Mouse (Mus musculus) testis, adult 2 months (tissue): Measurements from ENCODE around the gene Mob3b. TPM values are rescaled to one million over a fixed set of nuclear protein-coding genes. Genes with fewer than 3 reads are reported as not detected.

Experiments
- H3K27ac ChIP-seq: fragments of 200-500 bp; 2 replicates; pipeline ENCODE4 v1.5.1; 2012; ENCODE audit warnings: low read depth, low read length; ENCODE audit not compliant: control insufficient read depth, insufficient read depth
- H3K27me3 ChIP-seq: fragments of 200-500 bp; 2 replicates; pipeline ENCODE4 v1.6.1; 2012; ENCODE audit warnings: mild to moderate bottlenecking, low read length, moderate library complexity; ENCODE audit not compliant: control insufficient read depth, insufficient read depth
- H3K36me3 ChIP-seq: fragments of 200-500 bp; 2 replicates; pipeline ENCODE4 v1.6.1; 2012; ENCODE audit warnings: mild to moderate bottlenecking, low read length; ENCODE audit not compliant: control insufficient read depth, insufficient read depth
- H3K4me1 ChIP-seq: fragments of 200-500 bp; 2 replicates; pipeline ENCODE4 v1.6.1; 2012; ENCODE audit warnings: low read length; ENCODE audit not compliant: control insufficient read depth, insufficient read depth
- H3K4me3 ChIP-seq: fragments of 200-500 bp; 2 replicates; pipeline ENCODE4 v1.5.1; 2012; ENCODE audit warnings: low read depth, mild to moderate bottlenecking, low read length, moderate library complexity, mixed read lengths; ENCODE audit not compliant: control insufficient read depth
- CTCF ChIP-seq: fragments of 200-500 bp; IDR thresholded peaks from 2 replicates; pipeline ENCODE4 v1.5.1; 2012; ENCODE audit warnings: low read depth, mild to moderate bottlenecking, inconsistent platforms, low read length, moderate library complexity; ENCODE audit not compliant: control insufficient read depth, insufficient read depth, insufficient replicate concordance
- POLR2A ChIP-seq: fragments of 200-500 bp; IDR thresholded peaks from 2 replicates; pipeline ENCODE4 v1.6.1; 2012; ENCODE audit warnings: low read depth, mild to moderate bottlenecking, inconsistent platforms, low read length, moderate library complexity; ENCODE audit not compliant: control insufficient read depth
- polyA plus RNA-seq: library from polyadenylated mRNA; depleted of rRNA; stranded (reverse); fragments of >200 nt; gene quantifications from 2 replicates; pipeline ENCODE4 v1.2.3, GENCODE M21; 2012

Mob3b gene
- polyA plus RNA-seq, 1 experiment: 1.4 TPM

- H3K27ac ChIP-seq: no peak overlapping the region
- H3K36me3 ChIP-seq: no peaks in the 10 kb centered on the region
- no peaks in the 10 kb centered on the region for H3K27me3 ChIP-seq
- H3K4me3 ChIP-seq: no peak overlapping the region
- H3K4me1 ChIP-seq: no peaks in the 10 kb centered on the region; the same call in 1 of the 2 replicates
- no peak for TF ChIP-seq POLR2A
- TF ChIP-seq CTCF: no peak
Measured at GRCm38 (mm10) chr4:35082476-35083114, 74.7 kb downstream of the Mob3b start.

- no peak overlapping the region for H3K27ac ChIP-seq
- H3K36me3 ChIP-seq: no peaks in the 10 kb centered on the region
- H3K4me3 ChIP-seq: no peak overlapping the region
- no peak for TF ChIP-seq POLR2A
- TF ChIP-seq CTCF: no peak
- no peaks in the 10 kb centered on the region; the same call in 1 of the 2 replicates for H3K4me1 ChIP-seq
- no peaks in the 10 kb centered on the region for H3K27me3 ChIP-seq
Measured at GRCm38 (mm10) chr4:35080285-35080684, 77.0 kb downstream of the Mob3b start.

GRCm38 (mm10) chr4:35068739-35069138 lies 88.5 kb downstream of the Mob3b start:
- Histone ChIP-seq H3K27me3 (no peaks in the 10 kb centered on the region), H3K4me3 (no peak overlapping the region), H3K4me1 (no peaks in the 10 kb centered on the region), H3K36me3 (no peaks in the 10 kb centered on the region), H3K27ac (no peak overlapping the region)
- TF ChIP-seq CTCF: no peak

GRCm38 (mm10) chr4:35066163-35066562 lies 91.1 kb downstream of the Mob3b start:
- H3K4me1 ChIP-seq: no peaks in the 10 kb centered on the region
- no peak overlapping the region for H3K4me3 ChIP-seq
- no peaks in the 10 kb centered on the region for H3K27me3 ChIP-seq
- TF ChIP-seq CTCF (no peak), POLR2A (no peak)
- no peak overlapping the region for H3K27ac ChIP-seq
- no peaks in the 10 kb centered on the region for H3K36me3 ChIP-seq

- no peak overlapping the region for H3K4me3 ChIP-seq
- TF ChIP-seq CTCF: no peak
- no peak for TF ChIP-seq POLR2A
- no peaks in the 10 kb centered on the region for H3K36me3 ChIP-seq
- no peaks in the 10 kb centered on the region for H3K4me1 ChIP-seq
- no peak overlapping the region for H3K27ac ChIP-seq
- no peaks in the 10 kb centered on the region for H3K27me3 ChIP-seq
Measured at GRCm38 (mm10) chr4:35065075-35065838, 92.0 kb downstream of the Mob3b start.

DNA sequence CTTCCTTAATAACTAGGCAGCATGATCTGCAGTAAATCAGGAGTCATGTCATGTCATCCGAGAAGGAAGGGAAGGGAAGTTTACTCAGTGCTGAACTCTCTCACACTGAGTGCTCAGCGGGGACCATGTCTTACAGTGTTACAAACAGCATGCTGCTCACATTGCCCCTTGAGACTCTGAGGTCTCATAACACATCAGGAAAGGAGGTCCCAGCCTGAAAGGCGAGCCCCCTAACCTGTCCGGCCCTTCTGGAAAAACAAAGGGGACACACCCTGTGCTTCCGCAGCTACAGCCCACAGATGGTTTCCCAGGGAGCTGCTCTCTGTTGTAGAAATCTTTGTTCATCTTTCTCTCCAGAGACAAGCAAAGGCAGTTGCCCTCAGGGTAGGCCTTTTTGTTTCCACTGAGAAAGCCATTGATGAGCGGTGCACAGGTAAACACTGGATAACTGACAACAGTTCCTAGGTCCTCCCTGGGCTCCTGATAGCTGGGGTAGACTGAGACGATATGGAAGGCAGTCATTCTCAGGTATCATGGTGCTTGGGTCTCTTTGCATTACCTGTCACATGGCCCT lies 94.1 kb downstream of the Mob3b start:
- H3K4me1 ChIP-seq: no peaks in the 10 kb centered on the region
- TF ChIP-seq CTCF: no peak
- TF ChIP-seq POLR2A: no peak
- H3K4me3 ChIP-seq: no peak overlapping the region
- no peaks in the 10 kb centered on the region for H3K36me3 ChIP-seq
- H3K27ac ChIP-seq: no peak overlapping the region
- no peaks in the 10 kb centered on the region for H3K27me3 ChIP-seq

GRCm38 (mm10) chr4:35060964-35061363 lies 96.3 kb downstream of the Mob3b start:
- TF ChIP-seq CTCF (no peak), POLR2A (no peak)
- Histone ChIP-seq H3K27me3 (no peaks in the 10 kb centered on the region), H3K4me3 (no peak overlapping the region), H3K36me3 (no peaks in the 10 kb centered on the region), H3K27ac (no peak overlapping the region), H3K4me1 (no peaks in the 10 kb centered on the region)
